Mouse (Mus musculus): Measurements from ENCODE around the gene Gbf1. TPM values are rescaled to one million over a fixed set of nuclear protein-coding genes. Genes with fewer than 3 reads are reported as not detected.

The Gbf1 gene
- total and polyA plus RNA-seq, 2 experiments from 2014 or later = 41.9 to 54.4 TPM

DNA sequence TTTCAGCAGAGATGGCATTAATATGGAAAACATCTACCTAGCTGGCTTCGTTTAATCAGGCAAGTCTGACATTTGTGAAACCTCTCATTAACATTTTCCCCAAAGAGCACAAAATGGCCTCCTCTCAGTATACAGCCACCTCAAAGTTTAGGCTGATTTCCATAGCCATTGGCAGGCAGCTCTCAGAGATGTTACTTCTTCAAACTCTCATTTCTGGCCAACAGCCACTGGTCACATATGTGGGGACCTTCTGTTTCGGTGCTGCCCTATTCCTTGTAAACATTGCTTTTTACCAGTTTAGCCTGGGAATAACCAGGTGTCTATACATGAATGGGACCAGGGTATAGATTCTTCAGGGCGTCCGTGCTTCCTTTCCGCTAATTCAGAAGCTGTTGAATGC, 67.8 kb downstream of the Gbf1 start:
- Histone ChIP-seq H3K4me3 (ENCODE audit: low read depth, low read length) (no peak overlapping the region), H3K27ac (ENCODE audit: low read depth, low read length) (no peak overlapping the region), H3K27me3 (ENCODE audit: insufficient read depth, low read length) (no peaks in the 10 kb centered on the region), H3K36me3 (ENCODE audit: insufficient read depth) (no peaks in the 10 kb centered on the region), H3K4me1 (ENCODE audit: insufficient read depth) (no peaks in the 10 kb centered on the region), H3K9me3 (ENCODE audit: low read length) (no peaks in the 10 kb centered on the region), H3K9ac (no peak overlapping the region), H3K4me2 (ENCODE audit: low read depth) (no peak overlapping the region)
- no peak for ATAC-seq
- TF ChIP-seq CTCF (IDR thresholded peaks at IDR 0.05; ENCODE audit: low read depth) = no peak
- 45% methylated on average over 5 of the region's 5 CpGs for WGBS
- no peak for DNase-seq

- Histone ChIP-seq H3K27me3 (ENCODE audit: insufficient read depth, low read length) (no peaks in the 10 kb centered on the region), H3K4me2 (ENCODE audit: low read depth) (no peak overlapping the region), H3K9ac (no peak overlapping the region), H3K36me3 (ENCODE audit: insufficient read depth) (no peaks in the 10 kb centered on the region), H3K27ac (ENCODE audit: low read depth, low read length) (no peak overlapping the region), H3K4me3 (ENCODE audit: low read depth, low read length) (no peak overlapping the region), H3K9me3 (ENCODE audit: low read length) (no peaks in the 10 kb centered on the region), H3K4me1 (ENCODE audit: insufficient read depth) (no peaks in the 10 kb centered on the region)
- no peak for TF ChIP-seq CTCF (IDR thresholded peaks at IDR 0.05; ENCODE audit: low read depth)
- ATAC-seq = no peak
- 71% methylated on average over 4 of the region's 4 CpGs for WGBS
- no peak for DNase-seq
These were observed 70.8 kb downstream of the Gbf1 start for GRCm38 (mm10) chr19:46223118-46223517.

DNA sequence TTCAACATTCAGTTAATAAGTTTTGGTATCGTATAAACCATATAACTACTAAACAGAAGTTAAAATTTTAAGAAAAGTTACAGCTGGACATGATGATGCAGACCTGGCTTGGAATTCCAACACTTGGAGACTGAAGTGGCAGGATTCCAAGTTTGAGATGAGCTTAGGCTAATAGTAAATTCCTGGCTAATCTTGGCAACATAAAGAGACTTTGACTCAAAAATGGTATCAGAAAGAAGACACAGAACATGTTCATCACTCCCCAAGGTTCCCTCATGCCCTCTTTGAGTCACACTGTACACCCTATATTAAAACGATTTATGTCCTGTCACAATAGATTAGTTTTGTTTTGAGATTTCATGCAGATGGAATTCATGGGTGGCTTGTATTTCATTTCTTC, 72.6 kb downstream of the Gbf1 start:
- DNase-seq = no peak
- WGBS = 88% methylated on average over 2 of the region's 2 CpGs
- TF ChIP-seq CTCF (IDR thresholded peaks at IDR 0.05; ENCODE audit: low read depth) = no peak

DNA sequence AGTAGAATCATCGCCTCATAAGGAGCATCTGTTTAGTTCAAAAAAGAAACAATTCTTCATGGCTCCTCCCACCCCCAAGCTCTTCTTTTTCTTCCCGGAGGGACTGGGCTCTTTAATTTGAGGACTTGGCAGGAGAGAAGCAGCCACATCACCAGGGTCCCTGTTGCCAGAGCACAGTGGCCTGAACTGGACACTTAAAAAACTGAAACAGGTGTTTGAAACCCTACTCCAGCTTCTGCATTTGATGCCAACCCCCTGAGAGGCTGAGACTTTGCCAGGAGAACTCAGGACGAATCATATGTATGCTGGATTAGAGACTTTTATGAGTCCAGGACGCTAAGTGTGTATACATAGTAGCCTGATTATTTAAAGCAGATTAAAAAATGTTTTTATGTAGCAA, 73.2 kb downstream of the Gbf1 start:
- Histone ChIP-seq H3K27ac (ENCODE audit: low read depth, low read length) (no peak overlapping the region), H3K36me3 (ENCODE audit: insufficient read depth) (no peaks in the 10 kb centered on the region), H3K9me3 (ENCODE audit: low read length) (no peaks in the 10 kb centered on the region), H3K4me3 (ENCODE audit: low read depth, low read length) (no peak overlapping the region), H3K27me3 (ENCODE audit: insufficient read depth, low read length) (no peaks in the 10 kb centered on the region), H3K9ac (no peak overlapping the region), H3K4me1 (ENCODE audit: insufficient read depth) (no peaks in the 10 kb centered on the region), H3K4me2 (ENCODE audit: low read depth) (no peak overlapping the region)
- DNase-seq (no peak), ATAC-seq (no peak)
- 45% methylated on average over 4 of the region's 4 CpGs for WGBS
- no peak for TF ChIP-seq CTCF (IDR thresholded peaks at IDR 0.05; ENCODE audit: low read depth)

More for the DNA sequence above, 72.6 kb downstream of the Gbf1 start:
- H3K9ac ChIP-seq = no peak overlapping the region
- H3K27me3 ChIP-seq (ENCODE audit: insufficient read depth, low read length) = no peaks in the 10 kb centered on the region
- H3K36me3 ChIP-seq (ENCODE audit: insufficient read depth) = no peaks in the 10 kb centered on the region
- H3K4me3 ChIP-seq (ENCODE audit: low read depth, low read length) = no peak overlapping the region
- no peak for ATAC-seq
- no peaks in the 10 kb centered on the region for H3K4me1 ChIP-seq (ENCODE audit: insufficient read depth)
- no peaks in the 10 kb centered on the region for H3K9me3 ChIP-seq (ENCODE audit: low read length)
- no peak overlapping the region for H3K4me2 ChIP-seq (ENCODE audit: low read depth)
- no peak overlapping the region for H3K27ac ChIP-seq (ENCODE audit: low read depth, low read length)

DNA sequence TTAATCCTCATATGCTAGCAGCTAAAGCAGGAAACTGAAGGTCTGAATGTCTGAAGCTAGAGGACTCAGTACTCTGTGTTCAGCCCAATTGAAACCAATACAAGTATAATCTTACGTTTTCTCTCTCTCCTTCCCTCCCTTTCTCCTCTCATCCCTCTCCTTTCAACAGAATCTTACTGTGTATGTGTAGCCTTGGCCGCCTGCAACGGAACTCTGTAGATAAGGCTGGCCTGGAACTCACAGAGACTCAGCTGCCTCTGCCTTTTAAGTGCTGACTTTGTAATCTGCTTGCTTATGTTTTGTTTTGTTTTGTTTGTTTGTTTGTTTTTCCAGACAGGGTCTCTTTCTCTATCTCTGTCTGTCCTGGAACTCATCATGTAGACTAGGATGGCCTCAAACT, 74.0 kb downstream of the Gbf1 start:
- Histone ChIP-seq H3K4me2 (ENCODE audit: low read depth) (no peak overlapping the region), H3K4me3 (ENCODE audit: low read depth, low read length) (no peak overlapping the region), H3K27ac (ENCODE audit: low read depth, low read length) (no peak overlapping the region), H3K4me1 (ENCODE audit: insufficient read depth) (no peaks in the 10 kb centered on the region), H3K9me3 (ENCODE audit: low read length) (no peaks in the 10 kb centered on the region), H3K9ac (no peak overlapping the region), H3K36me3 (ENCODE audit: insufficient read depth) (no peaks in the 10 kb centered on the region), H3K27me3 (ENCODE audit: insufficient read depth, low read length) (no peaks in the 10 kb centered on the region)
- DNase-seq (no peak), ATAC-seq (no peak)
- WGBS = 89% methylated on average over 3 of the region's 3 CpGs
- TF ChIP-seq CTCF (IDR thresholded peaks at IDR 0.05; ENCODE audit: low read depth) = no peak

GRCm38 (mm10) chr19:46227300-46227699, 75.0 kb downstream of the Gbf1 start:
- WGBS = 97% methylated on average over 3 of the region's 3 CpGs
- ATAC-seq (no peak), DNase-seq (no peak)
- H3K4me2 ChIP-seq (ENCODE audit: low read depth) = no peak overlapping the region
- H3K4me1 ChIP-seq (ENCODE audit: insufficient read depth) = no peaks in the 10 kb centered on the region
- no peak for TF ChIP-seq CTCF (IDR thresholded peaks at IDR 0.05; ENCODE audit: low read depth)
- H3K9ac ChIP-seq = no peak overlapping the region
- no peaks in the 10 kb centered on the region for H3K36me3 ChIP-seq (ENCODE audit: insufficient read depth)
- no peak overlapping the region for H3K27ac ChIP-seq (ENCODE audit: low read depth, low read length)
- no peak overlapping the region for H3K4me3 ChIP-seq (ENCODE audit: low read depth, low read length)
- H3K27me3 ChIP-seq (ENCODE audit: insufficient read depth, low read length) = no peaks in the 10 kb centered on the region
- no peaks in the 10 kb centered on the region for H3K9me3 ChIP-seq (ENCODE audit: low read length)

DNA sequence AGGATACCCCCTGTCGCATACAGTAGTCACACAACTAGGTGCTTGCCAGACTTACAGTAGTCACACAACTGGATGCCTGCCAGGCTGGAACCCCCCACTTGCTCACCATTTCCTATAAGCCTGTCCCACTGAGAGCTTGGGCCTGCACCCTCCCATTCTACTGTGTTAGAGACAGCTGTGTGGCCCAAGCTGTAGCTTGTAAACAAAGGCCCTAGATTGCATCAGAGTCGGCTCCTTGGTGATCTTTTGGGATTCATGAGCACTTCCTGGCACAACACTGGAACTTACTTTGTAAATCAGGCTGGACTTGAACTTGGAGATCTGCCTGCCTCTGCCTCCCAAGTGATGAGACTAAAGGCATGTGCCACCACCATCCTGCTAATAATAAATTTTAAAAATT, 82.1 kb downstream of the Gbf1 start:
- H3K9ac ChIP-seq = no peak overlapping the region
- H3K4me2 ChIP-seq (ENCODE audit: low read depth) = no peak overlapping the region
- no peaks in the 10 kb centered on the region for H3K9me3 ChIP-seq (ENCODE audit: low read length)
- H3K36me3 ChIP-seq (ENCODE audit: insufficient read depth) = no peaks in the 10 kb centered on the region
- DNase-seq (no peak), ATAC-seq (no peak)
- H3K27me3 ChIP-seq (ENCODE audit: insufficient read depth, low read length) = no peaks in the 10 kb centered on the region
- no peaks in the 10 kb centered on the region for H3K4me1 ChIP-seq (ENCODE audit: insufficient read depth)
- no peak overlapping the region for H3K27ac ChIP-seq (ENCODE audit: low read depth, low read length)
- no peak for TF ChIP-seq CTCF (IDR thresholded peaks at IDR 0.05; ENCODE audit: low read depth)
- no peak overlapping the region for H3K4me3 ChIP-seq (ENCODE audit: low read depth, low read length)
- WGBS = 68% methylated on average over 2 of the region's 2 CpGs

DNA sequence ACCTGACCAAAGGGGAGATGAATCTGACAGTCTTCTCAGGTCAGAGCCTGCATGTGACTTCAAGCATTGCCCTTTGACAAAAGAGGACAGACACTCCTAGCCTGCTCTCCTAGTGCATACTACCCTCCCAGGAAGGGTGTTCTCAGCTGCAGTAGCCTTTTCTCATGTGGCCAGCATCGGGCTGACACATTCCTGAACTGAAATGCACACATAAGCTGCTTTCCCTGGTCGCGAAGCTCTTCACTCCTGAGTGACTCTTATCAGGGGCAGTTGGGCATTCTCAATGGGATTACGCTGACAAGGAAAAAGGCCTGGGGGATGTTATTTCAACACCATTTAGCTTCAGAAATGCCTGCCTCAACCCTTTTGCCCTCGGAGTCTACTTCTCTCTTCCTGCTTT, 84.3 kb downstream of the Gbf1 start:
- Histone ChIP-seq H3K4me2 (ENCODE audit: low read depth) (no peak overlapping the region), H3K27me3 (ENCODE audit: insufficient read depth, low read length) (no peaks in the 10 kb centered on the region), H3K9me3 (ENCODE audit: low read length) (no peaks in the 10 kb centered on the region), H3K4me1 (ENCODE audit: insufficient read depth) (no peaks in the 10 kb centered on the region), H3K4me3 (ENCODE audit: low read depth, low read length) (no peak overlapping the region), H3K27ac (ENCODE audit: low read depth, low read length) (no peak overlapping the region), H3K36me3 (ENCODE audit: insufficient read depth) (no peaks in the 10 kb centered on the region), H3K9ac (no peak overlapping the region)
- DNase-seq (no peak), ATAC-seq (no peak)
- WGBS = 35% methylated on average over 5 of the region's 5 CpGs
- no peak for TF ChIP-seq CTCF (IDR thresholded peaks at IDR 0.05; ENCODE audit: low read depth)
